Mouse (Mus musculus) erythroblast, embryonic 14.5 days (primary cell): ENCODE data around the gene Arl15. TPM values are rescaled to one million over a fixed set of nuclear protein-coding genes. Genes with fewer than 3 reads are reported as not detected.

Source experiments
- H3K27me3 ChIP-seq: 2 replicates; pipeline ENCODE4 v1.6.1; 2012; ENCODE audit warnings: inconsistent platforms; ENCODE audit not compliant: control insufficient read depth
- H3K36me3 ChIP-seq: 2 replicates; pipeline ENCODE4 v1.6.1; 2012; ENCODE audit warnings: mild to moderate bottlenecking, inconsistent platforms; ENCODE audit not compliant: control insufficient read depth
- H3K4me1 ChIP-seq: 2 replicates; pipeline ENCODE4 v1.6.1; 2012; ENCODE audit warnings: inconsistent platforms; ENCODE audit not compliant: control insufficient read depth
- H3K4me3 ChIP-seq: replicated peaks from 2 replicates; pipeline ENCODE3; 2012; ENCODE audit warnings: moderate library complexity, mild to moderate bottlenecking, inconsistent platforms
- H3K9me3 ChIP-seq: 2 replicates; pipeline ENCODE4 v1.6.1; 2012; ENCODE audit warnings: low read length, inconsistent platforms, mixed read lengths; ENCODE audit not compliant: control insufficient read depth
- GATA1 ChIP-seq: IDR thresholded peaks from 2 replicates; pipeline ENCODE4 v1.6.1; 2012; ENCODE audit warnings: low read length, inconsistent platforms, mixed read lengths
- TAL1 ChIP-seq: IDR thresholded peaks from 3 replicates; pipeline ENCODE4 v1.6.1; 2012; ENCODE audit warnings: low read length, inconsistent platforms, mixed read lengths
- polyA plus RNA-seq: library from polyadenylated mRNA; stranded (reverse); fragments of >175 nt; gene quantifications from 2 replicates; pipeline ENCODE4 v1.2.3, GENCODE M21; 2012

Gene Arl15
- polyA plus RNA-seq, 1 experiment = not detected

DNA sequence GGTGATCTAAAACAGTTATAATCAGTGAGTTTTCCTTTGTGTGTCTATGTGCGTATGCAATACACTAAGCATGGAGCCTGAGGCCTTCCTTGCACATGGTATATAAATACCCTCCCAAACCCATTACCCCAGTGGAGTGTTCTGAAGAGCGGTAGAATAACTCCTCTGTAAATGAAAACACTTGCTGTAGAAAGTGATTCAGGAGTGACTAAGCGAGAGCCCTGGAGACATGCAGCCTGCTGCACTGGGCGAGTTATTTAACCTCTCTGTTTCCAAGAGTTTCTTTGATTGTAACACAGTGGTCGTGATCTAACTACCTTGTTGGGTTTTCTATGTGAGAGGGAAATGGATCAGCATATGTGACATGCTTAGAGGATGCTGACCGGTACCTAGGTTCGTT lies 266.9 kb downstream of the Arl15 start:
- Histone ChIP-seq H3K4me1 (no peaks in the 10 kb centered on the region), H3K4me3 (no peak overlapping the region), H3K9me3 (peaks cover 6% of the 10 kb centered on the region), H3K36me3 (no peaks in the 10 kb centered on the region; the same call in 1 of the 2 replicates), H3K27me3 (no peaks in the 10 kb centered on the region)
- no peak for TF ChIP-seq GATA1
- no peak for TF ChIP-seq TAL1

- Histone ChIP-seq H3K4me1 (no peaks in the 10 kb centered on the region), H3K9me3 (peaks cover 6% of the 10 kb centered on the region), H3K36me3 (no peaks in the 10 kb centered on the region), H3K4me3 (no peak overlapping the region), H3K27me3 (no peaks in the 10 kb centered on the region)
- no peak for TF ChIP-seq GATA1
- no peak for TF ChIP-seq TAL1
These were observed 269.8 kb downstream of the Arl15 start for GRCm38 (mm10) chr13:114064069-114064468.

DNA sequence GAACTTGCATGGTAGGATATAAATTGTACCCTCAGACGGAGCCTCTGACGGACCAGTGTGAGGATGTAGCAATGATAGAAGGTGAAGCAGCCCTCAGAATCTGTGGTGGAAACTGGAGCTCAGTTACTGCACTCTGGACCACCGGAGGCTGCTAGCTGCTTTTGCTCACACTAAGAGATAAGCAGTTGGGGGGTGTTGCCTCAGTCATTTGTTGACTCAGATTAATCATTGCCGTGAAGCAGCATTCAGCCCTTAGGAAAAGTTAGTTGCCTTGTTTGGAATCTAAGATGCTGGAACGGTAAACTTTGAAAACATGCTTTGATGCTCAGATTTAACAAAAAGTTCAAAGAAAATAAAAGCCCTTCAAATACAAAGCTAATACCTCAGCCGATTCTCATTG lies 270.7 kb downstream of the Arl15 start:
- no peak for TF ChIP-seq GATA1
- no peak for TF ChIP-seq TAL1

GRCm38 (mm10) chr13:114068421-114068820 lies 274.1 kb downstream of the Arl15 start:
- no peaks in the 10 kb centered on the region for H3K27me3 ChIP-seq
- H3K9me3 ChIP-seq = no peaks in the 10 kb centered on the region
- TF ChIP-seq TAL1 (no peak), GATA1 (no peak)
- no peak overlapping the region for H3K4me3 ChIP-seq
- H3K4me1 ChIP-seq = no peaks in the 10 kb centered on the region
- H3K36me3 ChIP-seq = no peaks in the 10 kb centered on the region

More for the DNA sequence above, 270.7 kb downstream of the Arl15 start:
- Histone ChIP-seq H3K4me1 (no peaks in the 10 kb centered on the region), H3K4me3 (no peak overlapping the region), H3K27me3 (no peaks in the 10 kb centered on the region), H3K36me3 (no peaks in the 10 kb centered on the region), H3K9me3 (peaks cover 6% of the 10 kb centered on the region)

DNA sequence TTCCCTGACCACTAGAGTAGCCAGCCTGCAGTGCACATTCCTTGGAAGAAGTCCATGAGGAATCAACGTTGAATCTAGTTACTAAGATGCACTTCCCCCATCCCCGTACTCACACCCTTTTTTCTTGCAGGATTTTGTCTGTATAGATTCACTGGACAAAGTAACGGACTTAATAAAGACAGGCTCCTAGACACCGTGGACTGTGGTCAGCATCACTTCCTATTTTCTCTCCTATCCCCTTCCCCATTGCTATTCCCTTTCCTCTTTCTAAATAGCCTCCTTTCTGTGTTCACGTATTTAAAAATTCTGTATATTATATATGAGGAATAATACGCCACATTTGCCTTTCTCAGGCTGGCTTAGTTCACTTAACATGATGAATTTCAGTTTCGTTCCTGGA lies 277.1 kb downstream of the Arl15 start:
- H3K36me3 ChIP-seq = no peaks in the 10 kb centered on the region
- TF ChIP-seq TAL1 (no peak), GATA1 (no peak)
- no peak overlapping the region for H3K4me3 ChIP-seq
- no peaks in the 10 kb centered on the region for H3K9me3 ChIP-seq
- no peaks in the 10 kb centered on the region for H3K27me3 ChIP-seq
- H3K4me1 ChIP-seq = no peaks in the 10 kb centered on the region

DNA sequence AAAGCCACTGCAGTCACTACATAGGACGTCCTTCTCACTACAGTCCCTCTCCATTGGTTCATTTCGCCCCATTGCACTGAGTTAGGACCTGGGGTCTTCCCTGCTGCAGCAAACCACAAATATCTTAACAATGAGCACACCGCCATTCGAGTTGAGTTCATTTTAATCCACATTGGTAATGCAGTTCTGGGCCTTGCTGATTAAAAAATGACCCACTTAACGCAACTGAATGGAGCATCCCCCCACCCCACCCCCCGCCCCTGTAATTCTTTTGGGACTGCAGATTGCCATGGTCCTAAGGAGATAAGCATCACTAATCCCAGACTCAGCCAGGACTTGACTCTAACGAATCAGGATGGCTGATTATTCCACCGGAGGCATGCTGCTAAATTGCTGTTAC lies 280.2 kb downstream of the Arl15 start:
- Histone ChIP-seq H3K9me3 (no peaks in the 10 kb centered on the region), H3K36me3 (no peaks in the 10 kb centered on the region), H3K27me3 (no peaks in the 10 kb centered on the region), H3K4me1 (no peaks in the 10 kb centered on the region), H3K4me3 (no peak overlapping the region)
- TF ChIP-seq TAL1 = no peak
- TF ChIP-seq GATA1 = no peak

GRCm38 (mm10) chr13:114075724-114076384 lies 281.5 kb downstream of the Arl15 start:
- Histone ChIP-seq H3K27me3 (no peaks in the 10 kb centered on the region), H3K4me3 (no peak overlapping the region), H3K4me1 (no peaks in the 10 kb centered on the region), H3K36me3 (no peaks in the 10 kb centered on the region), H3K9me3 (no peaks in the 10 kb centered on the region)
- TF ChIP-seq GATA1 = no peak
- TF ChIP-seq TAL1 = no peak

GRCm38 (mm10) chr13:114077181-114077580 lies 282.9 kb downstream of the Arl15 start:
- Histone ChIP-seq H3K36me3 (no peaks in the 10 kb centered on the region), H3K4me1 (no peaks in the 10 kb centered on the region), H3K9me3 (no peaks in the 10 kb centered on the region), H3K4me3 (no peak overlapping the region), H3K27me3 (no peaks in the 10 kb centered on the region)
- TF ChIP-seq GATA1 = no peak
- no peak for TF ChIP-seq TAL1

DNA sequence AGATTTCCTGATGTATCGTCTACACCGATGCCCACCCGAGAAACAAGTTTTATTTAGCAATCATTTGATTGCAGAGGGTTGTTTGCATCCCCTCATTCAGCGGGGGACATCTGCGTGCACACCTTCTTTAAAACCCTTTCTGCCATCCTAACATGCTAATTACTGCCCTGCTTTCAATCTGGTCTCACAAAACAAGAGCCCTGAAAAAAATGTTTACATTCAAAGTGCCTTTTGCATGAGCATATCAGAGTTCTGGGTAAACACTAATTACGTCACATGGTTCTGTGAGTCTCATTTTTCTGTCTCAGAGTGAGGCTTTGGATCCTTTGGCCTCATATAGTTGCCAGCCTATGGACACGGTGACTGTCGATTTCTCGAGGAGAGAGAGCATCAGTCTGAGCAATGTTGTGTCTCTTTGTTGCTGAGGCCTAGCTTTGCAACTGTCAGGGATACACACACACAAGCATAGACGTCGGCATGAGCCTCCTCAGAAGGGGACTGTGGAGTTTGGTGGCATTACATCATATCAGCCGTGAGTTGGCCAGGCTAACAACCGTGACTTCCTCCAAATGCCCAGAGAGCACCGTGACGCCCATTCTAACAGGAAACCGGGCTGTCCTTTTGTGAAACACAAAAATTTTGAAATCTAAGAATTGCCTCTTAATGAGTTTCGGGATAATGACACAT lies 283.4 kb downstream of the Arl15 start:
- no peaks in the 10 kb centered on the region for H3K36me3 ChIP-seq
- H3K9me3 ChIP-seq = no peaks in the 10 kb centered on the region

More for the DNA sequence above, 283.4 kb downstream of the Arl15 start:
- Histone ChIP-seq H3K4me3 (no peak overlapping the region), H3K27me3 (no peaks in the 10 kb centered on the region), H3K4me1 (no peaks in the 10 kb centered on the region)
- TF ChIP-seq TAL1 = no peak
- TF ChIP-seq GATA1 = no peak
